Mouse (Mus musculus): Measurements from ENCODE around the gene Tbx4.

Tbx4 gene

DNA sequence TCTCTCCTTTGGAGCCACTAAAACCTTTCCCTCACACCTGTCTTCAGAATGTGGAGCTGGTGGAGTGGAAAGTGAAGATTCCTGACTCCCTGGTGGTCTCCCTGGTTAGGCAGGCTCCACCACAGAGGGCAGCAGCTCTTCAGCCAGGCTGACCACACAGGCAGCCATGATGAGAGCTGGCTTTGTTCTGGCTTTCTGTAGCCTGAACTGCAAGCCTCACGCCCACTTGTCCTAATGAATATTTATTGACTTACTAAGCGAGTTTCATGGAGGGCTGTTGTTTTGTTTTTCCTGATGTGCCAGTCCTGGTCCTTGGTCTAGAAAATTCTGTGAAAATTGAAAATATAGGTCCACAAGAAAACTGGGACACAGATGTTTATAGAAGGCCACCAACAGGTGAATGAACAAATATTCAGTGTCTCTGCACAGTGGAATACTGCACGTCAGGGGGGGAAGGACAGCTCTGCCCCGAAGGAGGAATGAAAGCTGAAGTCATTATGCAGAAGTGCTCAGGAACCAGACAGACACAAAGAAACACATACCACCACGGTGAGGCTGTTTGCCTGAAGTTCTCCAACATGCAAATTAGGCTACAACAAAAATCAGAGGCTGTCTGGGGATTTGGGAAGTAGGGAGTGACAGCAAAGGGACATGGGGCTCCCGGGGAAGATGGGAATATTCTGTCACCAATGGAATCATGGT, 28.1 kb upstream of the Tbx4 start:
- DNase-seq: no peak

GRCm38 (mm10) chr11:85864363-85864762, 21.9 kb upstream of the Tbx4 start:
- peak; percentile 41 for DNase-seq

DNA sequence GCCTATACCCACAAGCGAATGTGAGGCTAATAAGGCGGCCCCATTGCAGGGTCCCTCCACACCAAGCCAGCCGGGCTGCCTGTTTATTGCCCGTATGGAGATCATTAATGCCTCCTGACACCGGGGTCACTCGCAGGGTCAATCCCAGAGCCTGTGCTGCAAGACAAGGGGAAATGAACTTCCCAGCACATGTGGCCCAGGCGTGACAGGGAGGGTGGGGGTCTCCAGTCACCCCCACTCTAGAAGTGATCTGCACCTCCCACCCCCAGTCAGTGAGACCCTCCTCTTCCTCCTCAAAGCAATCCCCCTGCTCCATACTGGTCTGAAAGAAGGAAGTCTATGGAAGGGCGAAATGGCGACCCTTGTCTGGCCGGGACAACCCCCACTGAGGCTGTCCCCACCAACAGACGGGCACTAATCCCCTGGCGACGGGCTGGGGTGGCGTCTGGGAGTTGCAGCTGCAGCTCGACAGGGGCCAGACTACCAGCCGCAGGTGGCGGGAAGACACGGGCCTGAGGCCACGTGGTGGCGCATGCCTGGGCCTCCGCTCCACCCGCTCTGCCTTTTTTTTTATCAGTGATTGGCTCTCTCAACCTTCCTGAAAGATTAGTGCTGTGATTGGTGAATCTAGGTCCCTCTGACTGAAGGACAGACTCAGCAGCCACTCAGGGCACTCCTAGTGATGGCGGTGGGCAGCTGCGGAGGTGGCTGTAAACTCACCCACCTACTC, 10.0 kb upstream of the Tbx4 start:
- DNase-seq: no peak

- DNase-seq: no peak
These were observed 1.7 kb upstream of the Tbx4 start for GRCm38 (mm10) chr11:85884498-85884897.

DNA sequence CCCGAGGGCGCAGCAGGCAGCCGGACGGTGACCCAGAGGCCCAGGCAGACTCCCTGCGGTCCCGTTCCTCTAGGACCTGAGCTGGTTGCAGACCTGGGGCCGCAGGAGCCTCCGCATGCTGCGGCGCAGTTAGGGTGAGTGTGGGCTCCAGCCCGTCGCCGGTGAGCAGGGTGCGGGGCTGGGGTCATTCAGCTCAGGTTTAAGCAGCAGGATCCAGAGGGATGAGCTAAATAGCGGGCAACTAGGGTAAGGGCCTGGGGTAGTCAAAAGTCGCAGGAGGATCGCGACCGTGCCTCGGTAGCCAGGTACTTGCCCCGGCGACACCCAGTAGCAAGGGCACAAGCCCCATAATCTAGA, 185 bp downstream of the Tbx4 start:
- no peak for DNase-seq

DNA sequence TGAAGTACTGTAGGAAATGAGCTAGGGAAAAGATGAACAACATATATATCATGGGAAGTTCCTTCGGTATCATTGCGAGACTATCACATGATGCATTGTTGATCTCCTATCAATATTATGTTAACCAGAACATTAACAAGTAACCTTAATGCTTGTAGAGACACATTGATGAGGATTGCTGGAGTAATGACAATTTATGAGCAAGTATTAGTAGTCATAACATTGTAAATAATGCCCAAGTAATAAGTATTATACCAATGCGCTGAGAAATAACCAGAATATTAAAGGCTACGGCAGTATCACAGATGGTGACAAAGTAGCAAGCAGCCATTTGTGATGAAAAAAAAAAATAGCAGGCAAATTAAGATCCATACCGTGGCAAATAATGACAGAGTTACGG, 1.1 kb downstream of the Tbx4 start:
- no peak for DNase-seq

GRCm38 (mm10) chr11:85887801-85888450, 1.7 kb downstream of the Tbx4 start:
- DNase-seq: no peak

DNA sequence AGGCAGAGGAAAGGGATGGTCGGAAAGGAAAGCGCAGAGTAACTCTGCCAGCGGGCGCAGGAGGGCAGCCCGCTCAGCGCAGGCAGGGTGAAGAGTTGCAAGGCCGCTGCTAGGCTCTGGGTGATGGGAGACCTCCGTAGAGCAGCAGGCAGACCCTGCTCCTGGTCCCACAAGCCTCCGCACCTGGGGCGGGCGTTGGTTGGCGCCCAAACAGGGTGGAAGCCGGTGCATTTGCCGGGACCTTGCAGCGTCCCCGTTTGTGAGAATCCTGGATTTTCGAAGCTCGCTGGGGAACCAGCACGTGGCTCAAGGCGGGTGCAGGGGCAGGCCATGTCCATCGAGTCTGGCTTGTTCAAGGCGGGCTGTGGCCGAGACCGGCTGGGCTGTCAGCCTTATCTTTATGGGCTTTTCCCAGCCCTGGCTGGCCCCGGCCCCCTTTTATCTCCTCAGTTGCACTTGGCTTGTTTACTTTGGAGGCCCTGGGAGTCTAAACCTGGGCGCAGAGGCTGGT, 2.3 kb downstream of the Tbx4 start:
- DNase-seq: no peak

DNA sequence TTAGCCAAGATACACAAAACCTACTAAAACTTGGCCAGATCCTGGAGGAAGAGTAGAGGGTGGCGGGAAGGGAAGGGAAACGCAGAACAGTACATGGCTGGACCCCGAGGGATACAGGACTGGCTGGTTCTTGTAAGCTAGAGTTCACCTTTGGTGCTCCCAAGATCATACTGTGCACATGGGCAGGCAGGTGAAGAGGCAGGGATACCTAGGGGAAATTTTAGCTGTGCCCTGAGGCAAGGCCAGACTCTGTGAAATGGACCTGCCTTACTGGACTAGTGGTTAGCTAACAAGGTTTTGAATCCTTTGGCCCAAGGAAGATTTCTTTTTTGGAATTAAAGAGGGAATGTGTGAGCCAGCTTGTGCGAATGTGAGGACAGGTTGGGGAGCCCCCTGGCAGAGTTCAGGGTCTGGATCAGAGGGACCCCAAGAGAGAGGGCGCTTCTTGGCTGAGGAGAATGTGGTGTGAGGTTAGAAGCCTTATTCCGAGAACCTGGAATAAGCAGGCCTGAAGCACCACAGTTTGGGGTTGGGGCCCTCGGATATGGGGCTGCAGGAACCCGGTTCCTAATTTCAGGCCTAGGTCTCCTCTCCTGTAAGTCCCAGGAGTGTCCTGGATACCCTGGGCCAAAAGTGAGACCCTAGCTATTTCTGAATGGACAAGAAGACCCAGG, 3.0 kb downstream of the Tbx4 start:
- DNase-seq: no peak

DNA sequence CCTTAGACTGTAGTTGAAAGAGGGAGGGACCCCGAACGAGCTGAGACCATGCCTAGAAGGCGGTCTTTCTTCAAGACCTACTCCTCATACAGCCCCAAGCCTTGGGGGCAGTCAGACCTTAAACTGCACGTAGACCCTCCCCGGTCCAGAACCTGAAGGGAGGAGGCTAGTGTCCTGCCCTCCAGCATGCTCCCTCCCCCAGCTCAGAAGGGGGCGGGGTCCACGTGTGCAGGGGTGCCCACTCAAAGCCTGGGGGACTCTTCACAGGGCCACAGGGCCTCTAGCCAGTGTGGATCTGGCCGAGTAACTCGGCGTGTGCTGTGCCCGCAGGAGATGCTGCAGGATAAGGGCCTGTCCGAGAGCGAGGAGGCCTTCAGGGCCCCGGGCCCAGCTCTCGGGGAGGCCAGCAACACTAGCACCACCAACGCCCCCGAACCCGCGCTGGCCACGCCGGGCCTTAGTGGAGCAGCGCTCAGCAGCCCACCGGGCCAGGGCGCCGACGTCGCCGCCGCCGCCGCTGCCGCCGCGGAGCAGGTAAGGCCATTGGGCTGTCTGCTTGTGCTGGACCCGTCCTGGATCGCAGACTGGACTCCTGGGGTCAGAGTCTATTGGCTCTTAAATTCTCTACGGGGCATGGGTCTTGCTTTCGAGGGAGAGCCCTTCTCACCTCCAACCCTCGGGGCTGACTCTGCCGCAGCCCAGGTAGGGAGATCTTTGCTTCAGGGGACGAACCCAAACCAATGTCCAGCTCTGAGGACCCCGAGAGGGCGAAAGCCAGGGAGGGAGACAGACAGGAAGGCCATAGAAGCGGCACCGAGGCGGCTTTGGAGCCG, 3.7 kb downstream of the Tbx4 start:
- no peak for DNase-seq

DNA sequence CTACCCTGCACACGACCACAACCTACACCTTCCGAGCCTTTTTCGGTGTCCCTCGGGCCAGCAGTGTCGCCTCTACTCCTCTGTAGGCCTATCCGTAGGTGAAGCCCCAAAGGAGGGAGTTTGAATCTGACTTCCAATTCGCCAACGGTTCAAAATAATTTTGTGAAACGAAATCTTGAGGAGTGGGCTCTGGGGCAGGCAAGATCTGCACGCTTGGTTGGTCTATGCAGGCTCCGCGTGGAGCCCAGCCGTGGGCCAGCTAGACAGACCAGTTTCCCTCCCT, 4.3 kb downstream of the Tbx4 start:
- no peak for DNase-seq

GRCm38 (mm10) chr11:85891010-85891691, 4.9 kb downstream of the Tbx4 start:
- no peak for DNase-seq

- DNase-seq: no peak
These were observed 5.4 kb downstream of the Tbx4 start for GRCm38 (mm10) chr11:85891692-85892040.

GRCm38 (mm10) chr11:85892771-85893170, 6.5 kb downstream of the Tbx4 start:
- no peak for DNase-seq

- DNase-seq: no peak
These were observed 7.3 kb downstream of the Tbx4 start for GRCm38 (mm10) chr11:85893400-85894135.

GRCm38 (mm10) chr11:85894136-85894530, 7.9 kb downstream of the Tbx4 start:
- DNase-seq: no peak

DNA sequence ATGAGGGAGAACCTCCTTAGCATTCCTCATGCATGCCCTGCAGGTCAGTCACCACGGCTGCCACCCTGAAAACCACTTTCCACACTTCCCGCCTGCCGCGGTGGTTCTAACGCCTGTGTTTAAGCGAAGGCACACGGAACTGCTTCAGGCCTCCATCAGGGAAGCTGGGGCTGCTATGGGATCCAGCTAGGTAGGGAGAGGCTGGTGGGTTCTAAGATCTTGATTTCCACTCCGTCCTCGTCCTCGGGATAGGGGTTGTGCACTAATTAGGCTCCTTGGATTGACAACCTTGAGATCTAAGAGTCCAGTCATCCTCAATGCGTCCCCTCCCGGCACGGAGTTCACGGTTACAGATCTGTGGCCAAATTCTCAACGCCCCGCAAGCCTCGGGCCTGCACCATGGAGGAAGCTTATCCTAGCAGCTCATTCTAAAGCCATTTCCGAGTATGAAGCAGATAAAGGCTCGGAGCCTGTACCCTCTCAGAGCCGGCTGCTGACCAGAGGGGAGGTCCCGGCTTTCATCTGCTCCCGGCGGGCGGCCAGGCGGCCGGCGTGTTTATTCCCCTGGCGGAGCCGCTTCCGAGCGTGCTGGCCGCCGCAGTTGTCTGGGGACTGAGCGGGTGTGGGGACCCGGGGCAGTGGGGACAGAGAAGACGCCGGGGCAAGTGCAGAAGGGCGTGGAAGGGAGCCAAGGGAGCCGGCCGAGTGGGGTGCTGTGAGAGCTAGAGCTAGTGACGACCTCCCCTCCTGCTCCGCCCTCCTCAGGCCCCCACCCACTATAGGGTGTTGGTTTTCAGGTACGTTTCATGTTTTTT, 8.7 kb downstream of the Tbx4 start:
- DNase-seq: no peak

DNA sequence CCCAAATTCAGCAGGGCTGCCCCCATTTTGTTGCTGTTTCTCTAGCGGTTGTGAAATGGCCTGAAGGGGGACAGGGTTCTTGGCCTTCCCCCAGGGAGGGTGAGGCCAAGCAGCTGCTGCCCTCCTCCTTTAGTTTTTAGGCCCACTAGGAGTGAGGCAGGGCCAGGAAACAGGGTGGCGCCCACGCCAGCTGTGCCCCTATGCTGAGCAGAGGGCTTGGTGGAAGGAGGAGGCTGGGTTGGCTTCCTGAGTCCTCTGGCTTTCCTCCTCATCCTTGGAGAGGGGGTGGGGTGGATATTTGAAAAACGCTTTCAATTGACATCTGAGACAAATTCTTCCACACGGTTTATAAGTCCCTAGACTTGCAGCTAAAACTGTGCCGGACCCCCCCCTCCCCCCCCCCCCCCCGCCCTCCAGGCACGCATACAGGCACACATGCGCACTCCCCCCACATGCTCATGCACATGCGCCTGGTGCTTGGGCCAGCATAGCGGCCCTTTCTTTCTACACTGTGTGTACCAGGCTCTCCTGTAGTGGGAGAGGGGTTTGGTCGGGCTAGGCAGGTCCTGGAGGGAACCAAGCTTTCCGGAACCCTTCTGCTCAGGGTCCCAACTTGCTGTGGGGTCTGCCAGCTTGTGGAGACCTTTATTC, 10.2 kb downstream of the Tbx4 start:
- no peak for DNase-seq

GRCm38 (mm10) chr11:85900291-85900690, 14.1 kb downstream of the Tbx4 start:
- DNase-seq: no peak

- DNase-seq: no peak
These were observed 23.3 kb downstream of the Tbx4 start for GRCm38 (mm10) chr11:85909514-85909913.

All from thymus, postnatal 4 days (tissue).